Mouse (Mus musculus) heart, embryonic 14.5 days (tissue): ENCODE results near the gene Art5. TPM values are rescaled to one million over a fixed set of nuclear protein-coding genes. Genes with fewer than 3 reads are reported as not detected.
"Not testable (repeated sequence)": the region's sequence is repeated elsewhere in the genome, so short reads cannot be mapped to it uniquely, and the experiment has no call there.

Experiments used
- ATAC-seq: fragments of 200-750 bp; cut with Nextera tagmentation; 2 replicates; pipeline ENCODE4 v1.8.0; 2017; ENCODE audit warnings: low read depth, moderate TSS enrichment; ENCODE audit not compliant: insufficient number of reproducible peaks, insufficient read depth, low FRiP score
- H3K27ac ChIP-seq, 2 experiments: fragments of 200-500 bp in 1 of 2; fragments of 300-500 bp in 1 of 2; sonication (generic) in 1 of 2; replicated peaks in 1 of 2; 2 replicates each; pipeline ENCODE4 v1.5.1; 2012 to 2014; ENCODE audit warnings: low read depth in 2 of 2, low read length in 2 of 2, control low read depth in 1 of 2, mild to moderate bottlenecking in 1 of 2, mixed read lengths in 1 of 2; ENCODE audit not compliant: control insufficient read depth in 1 of 2, insufficient read depth in 1 of 2
- H3K27me3 ChIP-seq: fragments of 300-500 bp; sonication (generic); 2 replicates; pipeline ENCODE4 v1.6.1; 2014; ENCODE audit warnings: mild to moderate bottlenecking, low read length, control low read depth; ENCODE audit not compliant: control insufficient read depth, insufficient read depth
- H3K36me3 ChIP-seq: fragments of 300-500 bp; sonication (generic); 2 replicates; pipeline ENCODE4 v1.6.1; 2014; ENCODE audit warnings: mild to moderate bottlenecking, control low read depth, low read length, mixed read lengths; ENCODE audit not compliant: control insufficient read depth, insufficient read depth
- H3K4me1 ChIP-seq, 2 experiments: fragments of 200-500 bp in 1 of 2; fragments of 300-500 bp in 1 of 2; sonication (generic) in 1 of 2; 2 replicates each; pipeline ENCODE4 v1.6.1; 2012 to 2014; ENCODE audit warnings: low read length in 2 of 2, control low read depth in 1 of 2, mixed read lengths in 1 of 2; ENCODE audit not compliant: control insufficient read depth in 2 of 2, insufficient read depth in 2 of 2
- H3K4me2 ChIP-seq: fragments of 300-500 bp; sonication (generic); 2 replicates; pipeline ENCODE4 v1.6.1; 2014; ENCODE audit warnings: mild to moderate bottlenecking, low read length
- H3K4me3 ChIP-seq, 2 experiments: fragments of 200-500 bp in 1 of 2; fragments of 300-500 bp in 1 of 2; sonication (generic) in 1 of 2; 2 replicates each; pipeline ENCODE4 v1.5.1; 2012 to 2014; ENCODE audit warnings: low read length in 2 of 2, mild to moderate bottlenecking in 2 of 2, control low read depth in 1 of 2, low read depth in 1 of 2, moderate library complexity in 1 of 2; ENCODE audit not compliant: control insufficient read depth in 1 of 2, insufficient read depth in 1 of 2
- H3K9ac ChIP-seq: fragments of 300-500 bp; sonication (generic); 2 replicates; pipeline ENCODE4 v1.6.1; 2014; ENCODE audit warnings: mild to moderate bottlenecking, low read length
- H3K9me3 ChIP-seq: fragments of 300-500 bp; sonication (generic); 2 replicates; pipeline ENCODE4 v1.6.1; 2016; ENCODE audit warnings: low read length, control low read depth; ENCODE audit not compliant: control insufficient read depth
- WGBS: fragments of 180-500 bp; shearing (Covaris S2); extraction: QIAGEN DNeasy Blood & Tissue Kit; methylation state at CpG from one replicate; pipeline ENCODE4 v1.1.7; 2014; 5-methylcytosine and 5-hydroxymethylcytosine counted together
- polyA plus RNA-seq: library from polyadenylated mRNA; unstranded; fragments of >200 nt; fragmentation: Nextera tagmentation; extraction: Ambion mirVana; gene quantifications from 2 replicates; pipeline ENCODE4 v1.2.1, GENCODE M21; 2014

Gene Art5
- polyA plus RNA-seq, 1 experiment from 2014 or later = 1.3 TPM

- H3K9ac ChIP-seq = no peak overlapping the region
- no peak overlapping the region for H3K27ac ChIP-seq
- 69% methylated on average over 1 of the region's 1 CpGs for WGBS
- no peaks in the 10 kb centered on the region for H3K27me3 ChIP-seq
- peaks cover 5 to 16% of the 10 kb centered on the region in 2 experiments for H3K4me1 ChIP-seq
- no peak overlapping the region for H3K4me3 ChIP-seq
- no peak for ATAC-seq
- no peaks in the 10 kb centered on the region for H3K9me3 ChIP-seq
- no peak overlapping the region for H3K4me2 ChIP-seq
- H3K36me3 ChIP-seq = peaks cover 18% of the 10 kb centered on the region
Measured at GRCm38 (mm10) chr7:102062203-102062602, 47.1 kb downstream of the Art5 start.

GRCm38 (mm10) chr7:102061353-102061752 lies 47.9 kb downstream of the Art5 start:
- Histone ChIP-seq H3K9me3 (no peaks in the 10 kb centered on the region), H3K4me3 (no peak overlapping the region), H3K4me1 (peaks cover 1 to 13% of the 10 kb centered on the region in 2 experiments), H3K9ac (no peak overlapping the region), H3K36me3 (peaks cover 21% of the 10 kb centered on the region), H3K27me3 (no peaks in the 10 kb centered on the region), H3K4me2 (no peak overlapping the region), H3K27ac (no peak overlapping the region)
- 59% methylated on average over 3 of the region's 3 CpGs for WGBS
- no peak for ATAC-seq

- H3K9ac ChIP-seq, H3K4me2 ChIP-seq, H3K9me3 ChIP-seq, H3K4me1 ChIP-seq, H3K36me3 ChIP-seq, H3K27ac ChIP-seq, ATAC-seq, H3K4me3 ChIP-seq, H3K27me3 ChIP-seq: not testable (repeated sequence)
Measured at GRCm38 (mm10) chr7:102048524-102048923, 60.8 kb downstream of the Art5 start.

Other genes with a start within 250 kb of the Art5 start
- 52.0 and 53.2 TPM in 2 replicates for gene Anapc15, start 245.8 kb downstream of the Art5 start, polyA plus RNA-seq
- gene Folr1, start 238.7 kb downstream of the Art5 start, polyA plus RNA-seq = 5.0 and 6.5 TPM in 2 replicates
- gene Lamtor1, start 203.6 kb downstream of the Art5 start, polyA plus RNA-seq = 142 and 146 TPM in 2 replicates
- 0.12 and 0.14 TPM in 2 replicates for gene Tomt, start 203.1 kb downstream of the Art5 start, polyA plus RNA-seq
- gene Lrrc51, start 175.6 kb downstream of the Art5 start, polyA plus RNA-seq = 3.9 and 5.0 TPM in 2 replicates
- gene Numa1, start 175.4 kb downstream of the Art5 start, polyA plus RNA-seq = 60.5 and 62.5 TPM in 2 replicates
- gene Il18bp, start 90.8 kb downstream of the Art5 start, polyA plus RNA-seq = 1.7 and 2.1 TPM in 2 replicates
- 16.2 and 16.9 TPM in 2 replicates for gene Rnf121, start 44.0 kb downstream of the Art5 start, polyA plus RNA-seq
- gene Xndc1, start 44.0 kb downstream of the Art5 start, polyA plus RNA-seq = 14.9 and 16.2 TPM in 2 replicates
- gene Xntrpc, start 43.8 kb downstream of the Art5 start, polyA plus RNA-seq = 0.78 and 1.1 TPM in 2 replicates
- gene Trpc2, start 26.4 kb downstream of the Art5 start, polyA plus RNA-seq = not detected in 2 replicates
- gene Art1, start 7.7 kb downstream of the Art5 start, polyA plus RNA-seq = 3.7 and 3.9 TPM in 2 replicates
- 0.19 TPM in 1 of 2 replicates, not detected in the other for gene Chrna10, start 7.3 kb upstream of the Art5 start, polyA plus RNA-seq
- gene Nup98, start 100.7 kb upstream of the Art5 start, polyA plus RNA-seq = 27.3 and 27.6 TPM in 2 replicates
- 63.5 and 70.1 TPM in 2 replicates for gene Pgap2, start 100.7 kb upstream of the Art5 start, polyA plus RNA-seq
- gene Rhog, start 146.6 kb upstream of the Art5 start, polyA plus RNA-seq = 43.8 and 46.2 TPM in 2 replicates
- gene Stim1, start 158.3 kb upstream of the Art5 start, polyA plus RNA-seq = 13.1 and 15.0 TPM in 2 replicates